Mouse (Mus musculus) liver, postnatal 0 days (tissue): ENCODE measurements around the gene Slc39a13.

Source experiments
- CTCF ChIP-seq: sonication (generic); IDR thresholded peaks from 2 replicates; pipeline ENCODE4 v1.5.1; 2016; ENCODE audit warnings: antibody characterized with exemption, low read depth
- EP300 ChIP-seq: IDR thresholded peaks from 2 replicates; pipeline ENCODE4 v1.6.1; 2016; ENCODE audit warnings: antibody characterized with exemption, low read depth, mild to moderate bottlenecking

DNA sequence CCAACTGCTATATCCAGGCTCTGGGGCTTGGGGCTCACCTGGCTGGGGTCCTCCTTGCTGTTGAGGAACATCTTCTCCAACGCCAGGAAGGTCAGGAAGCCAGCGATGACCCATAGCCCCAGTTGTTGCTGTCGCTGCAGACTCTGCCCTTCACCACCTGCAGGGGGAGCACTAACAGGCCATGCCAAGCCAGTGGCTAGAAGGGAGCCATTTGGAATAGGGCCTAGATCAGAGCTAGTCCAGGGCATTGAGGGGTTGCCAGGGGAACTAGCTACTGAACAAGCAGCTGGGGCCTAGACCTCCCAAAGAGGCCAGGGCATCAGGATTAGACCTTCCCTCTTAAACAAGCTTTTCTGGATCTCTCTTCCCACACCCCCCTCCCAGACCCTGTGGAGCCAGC lies 4.7 kb downstream of the Slc39a13 start:
- TF ChIP-seq CTCF (peak; percentile 89), EP300 (no peak)
